Mouse (Mus musculus) liver (tissue): ENCODE measurements around the gene Dapk2.
A peak's percentile ranks its signal among the peaks of the same experiment; 100 is the strongest.
"Not testable (repeated sequence)": the region's sequence is repeated elsewhere in the genome, so short reads cannot be mapped to it uniquely, and the experiment has no call there.

Experiments used
- DNase-seq: peaks from one replicate; pipeline ENCODE4 v3.0.0-alpha.2; 2020; ENCODE audit warnings: mixed read lengths

The Dapk2 gene

DNA sequence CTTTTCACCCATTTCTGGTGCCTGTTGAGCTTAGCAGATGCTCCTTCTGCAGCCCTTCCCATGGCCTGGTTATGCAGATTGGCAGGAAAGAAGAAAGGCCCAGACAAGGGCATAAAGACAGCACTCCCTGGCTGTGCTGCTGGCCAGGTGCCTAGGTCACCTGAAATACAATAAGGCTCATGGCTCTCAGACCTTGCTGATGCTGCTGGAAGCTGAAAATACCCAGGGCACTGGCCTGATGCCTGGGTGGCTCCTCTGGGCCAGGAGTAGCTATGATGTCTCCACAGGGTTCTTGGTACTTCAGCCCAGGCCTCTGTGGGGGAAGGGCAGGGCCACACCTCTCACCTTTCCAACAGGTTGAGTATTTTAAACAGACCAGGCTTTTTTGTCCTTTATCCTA lies 121.6 kb downstream of the Dapk2 start:
- no peak for DNase-seq

DNA sequence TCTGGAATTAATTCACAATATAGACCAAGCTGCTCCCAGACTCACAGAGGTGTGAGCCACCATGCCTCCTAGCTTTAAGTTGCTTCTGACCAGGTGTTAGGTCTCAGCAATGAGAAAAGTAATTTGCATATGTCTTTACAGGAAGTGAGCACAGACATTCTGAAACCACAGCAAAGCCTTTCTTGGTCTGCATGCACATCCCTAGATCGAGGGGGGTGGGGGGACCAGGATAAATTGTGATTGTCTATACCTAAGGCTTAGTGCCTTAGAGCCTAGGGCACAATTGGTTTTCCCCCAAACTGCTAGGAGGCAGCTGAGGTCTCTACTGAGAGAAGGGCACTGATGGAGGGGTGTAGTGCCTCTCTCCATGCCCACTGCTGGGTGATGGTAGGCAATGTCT lies 122.5 kb downstream of the Dapk2 start:
- DNase-seq: no peak

DNA sequence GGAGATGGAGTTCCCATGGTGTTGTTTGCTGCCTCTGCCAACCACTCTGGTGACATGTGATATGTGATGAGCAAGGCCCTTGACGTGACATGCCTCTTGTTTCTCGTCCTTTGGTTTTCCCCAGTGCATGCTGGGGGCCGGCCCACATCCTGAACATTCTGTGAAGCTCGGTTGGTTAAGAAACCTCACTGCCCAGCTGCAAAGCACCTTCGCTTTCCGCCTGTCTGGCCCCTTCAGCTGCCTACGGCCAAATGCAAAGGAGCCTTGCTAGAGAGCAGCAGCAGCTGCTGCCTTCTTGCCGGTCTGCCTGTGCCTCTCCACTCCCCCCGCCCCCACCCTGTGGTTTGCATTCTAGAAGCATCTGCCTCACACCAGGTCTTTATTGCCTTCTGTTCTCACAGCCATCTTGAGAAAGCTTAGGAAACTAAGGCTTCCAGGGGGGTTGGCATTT lies 123.5 kb downstream of the Dapk2 start:
- peak; percentile 17 for DNase-seq

DNA sequence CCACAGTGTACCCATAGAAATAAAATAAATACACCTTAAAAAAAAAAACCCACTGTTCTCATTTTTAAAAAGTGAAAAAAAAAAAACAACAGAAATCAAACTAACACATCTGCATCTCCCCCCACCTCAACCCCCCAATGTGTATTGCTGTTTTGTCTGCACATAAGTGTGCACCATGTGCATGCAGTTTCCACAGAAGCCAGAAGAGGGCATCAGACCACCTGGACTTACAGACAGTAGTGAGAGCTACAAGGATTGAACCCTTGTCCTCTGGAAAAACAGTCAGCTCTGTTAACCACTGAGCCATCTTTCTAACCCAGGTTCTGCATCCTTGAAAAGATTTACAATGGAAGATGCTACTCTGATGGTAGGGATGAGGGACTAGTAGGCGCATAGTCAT lies 124.6 kb downstream of the Dapk2 start:
- peak; percentile 46 for DNase-seq

DNA sequence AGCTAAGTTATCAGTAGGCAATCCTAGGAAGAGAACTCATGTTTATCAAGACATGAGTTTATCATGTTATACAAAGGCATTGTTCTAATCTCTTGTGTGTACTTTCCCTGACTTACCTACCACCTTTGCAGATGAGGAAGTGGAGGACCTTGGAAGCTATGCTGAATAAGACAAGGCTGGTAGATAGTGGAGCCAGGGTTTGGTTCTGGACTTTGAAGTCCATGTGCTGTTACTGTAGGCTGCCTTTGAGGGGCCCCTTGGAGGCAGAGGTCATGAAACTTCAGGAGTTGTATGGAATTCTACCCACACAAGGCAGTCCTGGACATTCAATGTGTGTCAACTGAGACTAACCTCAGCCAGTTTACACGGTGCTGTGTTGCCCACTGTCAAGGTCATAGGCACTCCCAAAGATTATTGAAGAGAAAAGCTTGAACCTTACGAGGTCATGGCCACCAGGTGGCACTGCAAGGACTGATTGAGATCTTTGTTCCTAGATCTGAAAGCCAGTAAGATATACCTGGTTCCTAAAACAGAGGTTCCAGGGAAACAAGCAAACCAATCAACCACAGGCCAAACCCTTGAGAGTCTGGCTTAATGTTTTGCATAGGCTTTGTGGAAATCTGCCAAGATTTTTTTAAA lies 125.7 kb downstream of the Dapk2 start:
- peak; percentile 80 for DNase-seq

DNA sequence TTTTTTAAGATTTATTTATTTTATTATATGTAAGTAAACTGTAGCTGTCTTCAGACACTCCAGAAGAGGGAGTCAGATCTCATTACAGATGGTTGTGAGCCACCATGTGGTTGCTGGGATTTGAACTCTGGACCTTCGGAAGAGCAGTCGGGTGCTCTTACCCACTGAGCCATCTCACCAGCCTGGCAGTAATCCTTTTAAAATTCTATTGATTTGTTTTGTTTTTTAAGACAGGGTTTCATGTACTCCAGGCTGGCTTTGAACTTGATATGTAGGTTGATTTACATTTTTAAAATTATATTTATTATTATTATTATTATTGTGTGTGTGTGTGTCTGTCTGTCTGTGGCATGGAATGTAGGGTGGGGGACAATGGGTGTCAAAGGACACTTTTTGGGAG lies 127.2 kb downstream of the Dapk2 start:
- not testable (repeated sequence) for DNase-seq

DNA sequence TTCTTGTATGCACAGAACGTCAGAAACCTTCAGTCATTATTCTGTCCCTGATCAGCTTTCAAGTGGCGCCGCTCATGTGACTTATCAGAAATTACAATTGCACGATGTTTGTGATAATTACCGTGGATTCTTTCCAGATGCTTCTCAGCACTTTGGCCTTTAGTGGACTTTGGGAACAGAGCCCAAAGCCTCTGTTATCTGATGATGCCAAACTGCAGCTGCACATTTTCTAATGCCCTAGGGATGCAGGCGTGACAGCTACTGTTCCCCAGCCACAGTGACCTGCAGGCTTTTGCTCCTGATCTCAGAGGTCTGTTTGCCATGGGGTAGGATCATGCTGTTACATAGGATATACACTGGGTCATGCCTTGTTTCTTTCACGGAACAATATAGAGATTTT lies 127.9 kb downstream of the Dapk2 start:
- DNase-seq: no peak

DNA sequence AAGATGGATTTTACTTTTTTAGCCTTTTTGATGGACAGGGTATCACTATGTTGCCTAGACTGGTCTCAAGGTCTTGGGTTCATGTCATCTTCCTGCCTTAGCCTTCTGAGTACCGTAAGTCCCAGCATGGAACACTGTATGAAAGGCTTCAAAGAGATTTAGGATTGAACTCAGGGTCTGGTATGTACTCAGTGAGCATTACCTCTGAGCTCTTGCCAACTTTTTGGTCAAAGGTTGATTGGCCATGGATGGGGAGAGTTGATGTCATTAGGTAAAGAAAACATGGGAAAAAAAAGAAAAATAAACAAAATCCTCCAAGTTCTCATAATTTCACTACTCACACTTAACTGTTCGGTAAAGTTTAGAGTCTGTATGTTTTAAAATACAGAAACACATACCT lies 132.7 kb downstream of the Dapk2 start:
- DNase-seq: no peak

DNA sequence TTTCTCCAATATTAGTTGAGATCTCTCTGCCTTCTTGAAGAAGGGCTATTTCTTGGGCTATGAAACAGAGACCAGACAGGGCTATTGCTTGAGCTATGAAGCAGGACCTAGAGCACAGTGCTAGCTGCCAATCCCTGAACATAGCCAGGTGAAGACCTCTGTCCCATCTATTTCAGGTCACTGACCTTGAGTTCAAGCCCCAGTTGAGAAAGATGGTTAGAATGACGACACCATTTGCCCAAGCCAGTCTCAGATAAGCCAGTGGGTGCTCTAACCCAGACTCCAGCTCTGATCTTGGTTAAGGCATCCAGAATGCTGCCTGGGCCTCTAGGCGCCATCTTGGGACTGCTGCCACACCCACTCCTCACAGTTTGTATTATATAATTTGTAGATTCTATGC lies 135.3 kb downstream of the Dapk2 start:
- no peak for DNase-seq

DNA sequence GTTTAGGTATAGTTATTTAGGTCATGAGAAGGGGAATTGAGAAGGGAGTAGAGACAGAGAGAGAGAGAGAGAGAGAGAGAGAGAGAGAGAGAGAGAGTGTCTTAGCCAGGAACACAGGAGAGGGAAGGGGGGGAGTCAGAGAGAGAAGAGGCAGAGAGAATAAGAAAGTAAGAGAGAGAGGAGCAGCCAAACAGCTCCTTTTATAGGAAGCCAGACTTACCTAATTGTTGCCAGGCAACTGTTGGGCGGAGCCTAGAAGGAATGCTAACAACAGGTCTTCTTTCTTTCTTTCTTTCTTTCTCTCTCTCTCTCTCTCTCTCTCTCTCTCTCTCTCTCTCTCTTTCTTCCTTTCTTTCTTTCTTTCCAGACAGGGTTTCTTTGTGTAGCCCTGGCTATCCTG lies 136.2 kb downstream of the Dapk2 start:
- DNase-seq: peak; percentile 19

DNA sequence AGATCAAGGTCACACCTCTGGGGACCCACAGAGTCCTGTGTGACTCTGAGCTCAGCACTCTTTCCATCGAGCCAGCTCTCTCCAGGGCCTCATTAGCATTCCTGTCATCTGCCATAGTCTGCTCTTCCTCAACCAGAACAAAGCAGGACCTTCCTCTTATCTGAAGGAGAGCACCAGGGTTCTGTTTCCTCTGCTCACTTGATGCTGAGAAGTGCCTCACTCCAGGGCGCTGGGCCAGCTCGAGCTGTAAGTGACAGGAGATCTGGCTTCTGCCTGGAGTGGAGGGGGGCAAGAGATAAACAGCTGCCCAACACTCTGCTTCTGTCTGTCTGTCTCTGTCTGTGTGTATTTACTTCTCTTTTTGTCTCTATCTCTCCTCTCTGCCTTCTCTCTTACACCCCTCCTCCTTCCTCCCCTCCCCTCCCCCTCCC lies 137.0 kb downstream of the Dapk2 start:
- peak; percentile 67 for DNase-seq

DNA sequence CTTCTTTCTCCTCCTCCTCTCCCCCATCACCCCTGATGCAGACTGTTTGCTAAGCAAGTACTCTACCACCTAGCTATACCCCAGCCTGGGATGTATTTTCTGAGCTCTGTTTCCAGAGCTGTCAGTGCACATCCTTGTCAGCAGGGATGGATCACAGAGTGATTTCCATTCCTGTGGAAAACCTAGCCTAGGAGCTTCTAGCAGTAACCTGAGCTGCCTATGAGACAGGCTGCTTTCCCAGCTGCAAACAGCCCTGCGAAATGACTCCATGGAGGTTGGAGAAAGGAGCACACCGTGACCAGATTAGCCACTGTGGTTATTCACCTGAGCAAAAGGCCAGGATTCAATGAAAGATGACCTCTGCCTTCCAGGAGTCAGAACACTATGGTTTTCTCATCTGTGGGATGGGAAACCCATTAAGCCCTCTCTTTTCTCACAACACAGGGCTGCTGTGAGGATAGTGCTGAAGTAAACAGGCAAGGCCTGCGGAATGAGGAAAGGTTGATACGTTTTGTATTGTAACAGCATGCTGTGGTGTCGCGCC lies 137.6 kb downstream of the Dapk2 start:
- DNase-seq: no peak

DNA sequence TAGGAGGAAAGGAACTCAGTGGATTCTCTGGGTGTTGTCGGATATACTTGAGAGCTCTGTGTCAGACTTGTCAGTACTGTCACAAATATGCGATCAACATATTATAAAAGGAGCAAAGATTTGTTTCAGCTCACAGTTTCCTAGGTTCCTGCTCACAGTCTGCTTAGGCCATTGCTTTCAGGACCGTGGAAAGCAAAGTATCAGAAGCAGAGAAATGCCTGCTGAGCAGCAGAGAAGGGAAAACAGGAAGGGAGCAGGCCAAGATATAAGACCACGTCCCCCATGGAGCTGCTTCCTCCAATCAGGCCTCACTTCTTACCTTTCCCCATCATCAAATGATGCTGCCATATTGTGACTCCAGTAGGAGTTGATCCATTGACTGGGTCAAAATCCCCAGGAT lies 140.8 kb downstream of the Dapk2 start:
- no peak for DNase-seq

DNA sequence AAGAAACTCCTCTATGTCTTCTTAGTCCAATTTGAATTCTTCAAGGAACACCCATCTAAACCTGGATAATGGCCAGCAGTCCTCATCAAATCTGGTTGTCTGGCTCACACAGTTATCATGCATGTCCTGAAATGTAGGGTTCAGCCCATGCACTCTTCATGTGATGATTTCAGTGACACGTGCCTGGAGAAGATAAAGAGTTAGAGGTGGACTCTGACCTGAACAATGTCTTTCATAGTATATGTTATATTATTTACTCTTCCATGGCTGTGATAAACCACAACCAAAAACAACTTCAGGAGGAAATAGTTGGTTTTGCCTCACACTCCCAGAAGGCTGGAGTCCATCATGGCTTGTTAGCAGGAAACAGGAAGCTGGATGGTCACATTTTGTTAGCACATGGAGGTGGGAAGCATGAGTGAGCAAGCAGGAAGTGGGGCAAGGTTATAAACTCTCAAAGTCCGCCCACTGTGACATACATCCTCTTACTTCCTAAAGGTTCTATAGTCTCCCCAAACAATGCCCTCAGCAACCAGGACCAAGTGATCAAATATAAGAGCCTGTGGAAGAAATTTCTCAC lies 142.5 kb downstream of the Dapk2 start:
- DNase-seq: no peak

DNA sequence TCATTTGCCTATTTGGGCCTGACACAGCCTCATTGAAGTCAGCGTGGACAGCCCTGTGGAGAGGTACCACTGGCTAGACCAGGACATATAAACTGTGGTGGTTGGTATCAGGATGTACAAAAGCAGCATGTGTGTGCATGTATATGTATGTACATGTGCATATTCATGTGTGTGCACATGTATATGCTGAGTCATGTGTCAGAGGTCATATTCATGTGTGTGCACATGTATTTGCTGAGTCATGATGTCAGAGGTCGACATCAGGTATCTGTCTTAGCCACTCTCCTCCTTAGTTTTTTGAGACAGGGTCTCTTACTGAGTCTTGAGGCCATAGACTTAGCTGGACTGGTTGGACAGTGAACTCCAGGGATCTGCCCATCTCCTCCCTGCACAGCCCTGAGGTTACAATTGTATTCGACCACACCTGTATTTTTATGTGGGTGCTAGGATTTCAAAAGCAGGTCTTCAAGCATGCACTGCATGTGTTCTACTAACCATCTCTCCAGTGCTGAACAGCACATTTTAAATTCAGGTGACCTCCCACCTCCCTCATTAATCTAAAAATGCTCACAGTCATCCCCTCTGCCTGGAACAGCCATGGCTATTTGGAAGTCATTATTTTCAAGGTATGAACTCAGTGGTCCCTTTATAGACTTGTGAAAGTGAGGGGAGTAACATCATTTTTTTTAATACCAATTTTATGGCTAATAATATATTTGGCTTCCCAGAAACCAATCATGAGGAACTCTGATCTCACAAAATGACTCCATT lies 146.5 kb downstream of the Dapk2 start:
- no peak for DNase-seq

DNA sequence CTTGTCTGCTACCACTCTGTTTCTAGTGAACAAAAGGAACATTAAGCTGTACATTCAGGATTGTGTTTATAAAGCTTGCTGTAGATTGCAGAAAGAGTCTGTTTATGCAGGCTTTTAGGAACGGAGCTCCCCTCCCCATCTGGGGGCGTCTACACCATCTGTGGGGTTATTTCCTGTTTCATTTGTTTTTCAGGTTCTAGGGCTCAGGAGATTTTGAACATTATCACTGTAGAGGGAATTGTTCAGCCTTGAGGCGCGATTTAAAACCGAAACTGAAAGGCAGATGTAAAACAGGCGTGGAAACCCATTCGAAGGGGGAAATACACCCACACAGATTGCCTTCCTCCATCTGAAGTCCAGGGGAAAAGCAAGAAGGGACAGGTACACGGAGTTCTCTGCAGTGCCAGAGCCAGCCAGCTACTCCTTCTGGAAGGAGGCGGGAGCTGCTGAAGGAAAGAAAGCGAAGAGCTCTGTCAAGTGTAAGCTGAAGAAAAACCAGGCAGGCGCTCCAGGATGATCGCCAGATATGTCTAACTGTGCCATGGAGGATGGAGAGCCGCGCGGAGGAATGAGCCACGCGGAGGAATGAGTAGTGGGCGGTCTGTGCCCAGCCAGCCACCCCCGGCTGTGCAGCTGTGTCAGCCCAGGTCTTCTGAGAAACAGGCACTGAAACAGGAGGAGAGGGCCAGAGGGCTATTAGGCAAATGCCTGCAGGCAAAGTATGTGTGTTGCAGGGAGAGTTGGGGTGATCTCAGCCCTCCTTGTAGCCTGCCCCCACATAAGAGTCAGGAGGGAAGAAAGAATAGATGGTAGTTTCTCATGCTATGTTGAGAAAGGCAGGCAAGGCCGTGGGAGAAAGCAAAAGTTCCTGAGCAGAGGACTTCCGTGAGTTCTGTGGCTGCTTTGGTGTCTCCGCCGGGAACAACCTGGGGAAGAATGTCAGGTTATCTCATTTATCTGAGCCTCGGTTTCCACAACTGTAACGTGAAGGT lies 147.4 kb downstream of the Dapk2 start:
- peak; percentile 9 for DNase-seq

DNA sequence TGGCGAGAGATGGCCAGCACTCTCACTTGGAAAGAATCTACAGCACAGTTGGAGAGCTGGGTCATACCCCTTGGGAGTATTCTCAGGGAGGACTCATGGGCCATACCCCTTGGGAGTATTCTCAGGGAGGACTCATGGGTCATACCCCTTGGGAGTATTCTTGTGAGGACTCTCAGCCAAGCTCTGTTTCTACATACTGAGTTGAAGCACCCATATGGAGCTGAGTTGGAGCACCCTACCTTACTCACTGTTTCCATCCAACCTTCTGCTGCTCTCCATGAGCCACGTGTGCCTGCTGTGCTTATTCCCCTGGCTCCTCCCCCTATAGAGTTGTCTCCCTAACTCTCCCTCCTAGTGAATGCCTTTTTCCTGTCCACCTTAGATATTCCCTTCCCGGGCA lies 148.4 kb downstream of the Dapk2 start:
- DNase-seq: no peak

DNA sequence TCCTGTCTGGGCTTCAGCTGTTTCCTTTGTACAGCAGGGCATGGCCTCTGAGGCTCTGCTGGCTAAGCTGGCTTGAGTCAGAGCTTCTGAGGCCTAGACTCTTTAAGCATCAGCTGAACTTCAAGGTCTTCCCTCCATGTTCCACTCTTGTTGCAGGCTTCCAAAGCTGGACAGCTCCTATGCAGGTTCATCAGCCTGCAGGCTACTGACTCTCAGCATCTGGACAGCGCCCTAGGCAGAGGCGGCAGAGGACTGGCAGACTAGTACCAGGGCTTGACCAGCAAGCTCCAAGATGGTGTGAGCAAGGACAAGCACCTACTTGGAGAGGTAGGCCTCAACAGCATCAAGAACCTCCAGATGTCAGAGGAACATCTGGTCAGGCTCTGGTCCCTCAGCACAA lies 149.3 kb downstream of the Dapk2 start:
- peak; percentile 65 for DNase-seq

DNA sequence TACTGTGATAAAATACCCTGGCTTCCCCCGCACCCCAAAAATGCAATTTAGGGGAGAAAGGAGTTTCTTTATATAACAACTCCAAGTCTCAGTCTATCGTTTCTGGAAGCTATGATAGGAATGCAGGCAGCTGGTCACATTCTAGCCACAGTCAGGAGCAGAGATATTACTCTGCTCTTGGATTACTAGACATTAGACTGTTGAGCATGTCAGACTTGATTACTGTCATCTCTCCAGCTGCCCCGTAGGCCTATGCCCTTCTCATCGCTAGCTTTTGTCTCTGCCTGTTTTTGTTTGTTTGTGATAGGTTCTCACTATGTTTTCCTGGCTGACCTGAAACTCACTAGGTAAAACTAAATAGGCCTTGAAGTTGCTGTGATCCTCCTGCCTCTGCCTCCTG lies 150.7 kb downstream of the Dapk2 start:
- DNase-seq: no peak

DNA sequence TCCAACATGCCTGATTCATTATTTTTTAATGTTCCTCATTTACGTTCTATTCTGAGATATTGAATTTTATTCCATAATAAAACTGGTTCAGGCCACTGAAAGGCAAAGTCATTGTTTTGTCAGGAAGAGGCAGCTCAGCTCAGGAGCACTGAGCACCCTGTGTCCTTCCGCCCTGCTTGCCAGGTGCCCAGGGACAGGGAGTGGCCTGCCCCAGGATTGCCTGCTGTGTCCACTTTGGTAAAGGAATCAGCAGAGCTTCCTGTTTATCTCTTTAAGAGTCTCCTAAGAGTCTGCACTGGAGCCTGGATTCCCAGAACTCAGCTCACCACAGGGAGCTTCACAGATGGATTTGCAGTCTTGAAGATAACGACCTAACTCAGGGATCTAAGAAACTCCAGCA lies 153.4 kb downstream of the Dapk2 start:
- DNase-seq: no peak

DNA sequence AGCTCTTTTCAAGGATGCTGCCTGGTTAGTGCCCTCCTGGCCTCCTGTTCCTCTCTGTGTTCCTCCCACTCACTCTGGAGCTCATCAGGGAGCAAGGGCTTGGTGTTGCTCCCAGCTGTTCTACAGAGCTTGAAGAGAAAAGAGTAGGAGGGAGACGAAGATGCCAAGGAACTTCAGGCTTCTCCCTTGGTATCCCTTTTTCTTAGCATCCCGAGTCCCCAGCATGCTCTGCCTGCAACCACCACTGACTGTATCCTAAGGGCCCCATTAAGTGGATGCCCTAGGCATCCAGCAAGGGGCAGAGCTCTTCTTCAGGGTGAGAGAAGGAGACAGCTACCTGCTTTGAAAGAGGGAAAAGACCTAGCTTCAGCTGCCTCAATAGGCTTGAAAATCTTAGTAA lies 158.6 kb downstream of the Dapk2 start:
- no peak for DNase-seq
